Mouse (Mus musculus): Measurements from ENCODE around the gene Pcsk4.

Pcsk4 gene

DNA sequence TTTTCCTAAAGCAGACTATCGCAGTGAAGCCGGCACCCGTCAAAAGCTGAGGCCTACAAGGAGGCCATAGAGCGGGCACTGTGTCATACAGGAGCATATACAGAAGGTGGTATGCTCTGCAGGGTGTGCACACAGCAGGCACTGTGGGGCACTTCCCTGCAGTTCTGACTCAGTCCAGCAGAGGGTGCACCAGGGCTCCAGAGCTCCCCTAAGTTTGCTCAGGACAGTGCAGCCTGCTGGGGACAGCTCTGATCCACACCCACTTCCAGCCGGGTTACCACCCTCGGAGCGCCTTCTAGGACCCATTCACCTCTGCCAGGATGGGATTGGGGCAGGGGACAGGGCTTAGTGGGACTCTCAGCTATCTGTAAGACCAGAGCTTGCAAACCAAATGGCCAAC lies 21.0 kb upstream of the Pcsk4 start:
- in situ Hi-C loops (cut with MboI; ENCODE audit: unreplicated experiment in 2 of 2) = no loop called here

DNA sequence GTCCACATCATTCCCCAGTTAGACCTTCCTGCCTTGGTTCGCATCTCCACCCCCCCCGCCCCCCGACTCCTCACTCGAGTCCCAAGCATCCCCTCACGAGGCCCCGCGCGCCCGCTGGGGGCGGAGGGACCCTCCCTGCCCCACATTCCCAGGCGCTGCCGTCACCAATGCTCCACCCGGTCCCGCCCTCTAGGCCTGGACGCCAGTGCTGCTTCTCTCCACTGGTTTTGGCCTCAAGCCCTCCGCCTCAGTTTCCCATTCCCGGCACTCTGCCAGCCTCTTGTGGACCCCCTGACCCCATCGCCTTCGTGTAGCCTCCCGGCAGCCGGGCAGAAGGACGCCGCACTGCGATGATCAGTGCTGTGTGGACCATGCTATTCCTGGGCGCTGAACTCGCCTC lies 19.7 kb upstream of the Pcsk4 start:
- in situ Hi-C loops (cut with MboI; ENCODE audit: unreplicated experiment in 2 of 2) = loop anchor here (5.0 to 10.0 kb wide), 3 partner anchors 54 to 177 kb away; partner anchors contain the start of genes 1600002K03Rik (in 1 of the 2), Apc2 (in 1 of the 2), Efna2 (in 1 of the 2) and Rps15 (in 1 of the 2)

DNA sequence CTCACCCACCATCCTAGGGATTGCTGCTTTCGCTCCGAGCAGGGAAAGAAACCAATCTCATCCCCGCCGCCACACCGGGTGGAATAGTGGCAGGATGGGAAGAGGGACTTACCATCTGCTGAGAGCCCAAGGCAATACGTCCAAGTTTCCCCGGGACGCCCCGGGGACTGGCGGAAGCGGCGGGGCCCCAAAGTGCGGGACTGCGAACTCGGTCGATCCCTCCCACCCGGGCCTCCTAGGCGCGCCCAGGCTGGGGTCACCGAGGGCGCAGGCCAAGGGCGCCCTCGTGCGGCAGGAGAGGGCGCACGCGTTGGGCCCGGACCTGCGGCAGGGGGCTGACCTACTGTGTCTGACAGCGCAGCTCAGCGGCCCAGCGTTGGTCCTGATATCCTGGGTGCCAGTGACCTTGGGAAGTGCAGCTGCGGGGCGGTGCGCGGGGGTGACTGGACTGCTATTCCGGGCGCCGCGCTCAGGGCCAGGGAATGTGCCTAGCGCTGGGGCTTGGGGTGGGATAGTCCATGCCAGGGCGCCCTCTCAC lies 19.0 kb upstream of the Pcsk4 start, which contains the start of gene Adamtsl5:
Gene Adamtsl5, minus strand, starts transcription at position 169 of the 538 bp plus-strand sequence.
- in situ Hi-C loops (cut with MboI; ENCODE audit: unreplicated experiment in 2 of 2) = loop anchor here (5.0 to 10.0 kb wide), 3 partner anchors 54 to 176 kb away; partner anchors contain the start of genes 1600002K03Rik (in 1 of the 2), Apc2 (in 1 of the 2), Efna2 (in 1 of the 2) and Rps15 (in 1 of the 2)

DNA sequence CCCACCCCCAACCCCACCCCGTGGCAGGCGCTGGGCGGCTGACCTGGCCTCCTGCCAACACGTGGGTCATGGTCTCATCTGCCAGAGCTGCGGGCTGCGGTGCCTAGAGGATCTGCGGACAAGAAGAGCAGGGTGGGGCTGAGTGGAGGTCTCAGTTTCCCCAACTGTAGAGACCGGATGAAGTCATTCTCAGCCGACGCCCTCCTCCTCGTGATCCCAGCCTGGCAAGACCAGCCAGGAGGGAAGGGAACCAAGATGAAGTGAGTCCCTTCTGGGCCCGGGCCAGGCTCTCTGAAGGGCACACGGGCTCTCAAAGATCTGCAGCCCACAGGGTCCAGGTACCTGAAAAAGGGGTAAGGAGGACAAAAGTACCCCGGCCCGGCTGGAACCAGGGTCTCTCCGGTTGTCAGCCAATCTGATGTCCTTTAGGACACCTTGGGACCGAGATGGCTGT lies 18.2 kb upstream of the Pcsk4 start:
- in situ Hi-C loops (cut with MboI; ENCODE audit: unreplicated experiment in 2 of 2) = loop anchor here (5.0 to 10.0 kb wide), 3 partner anchors 53 to 175 kb away; partner anchors contain the start of genes 1600002K03Rik (in 1 of the 2), Apc2 (in 1 of the 2), Efna2 (in 1 of the 2) and Rps15 (in 1 of the 2)

DNA sequence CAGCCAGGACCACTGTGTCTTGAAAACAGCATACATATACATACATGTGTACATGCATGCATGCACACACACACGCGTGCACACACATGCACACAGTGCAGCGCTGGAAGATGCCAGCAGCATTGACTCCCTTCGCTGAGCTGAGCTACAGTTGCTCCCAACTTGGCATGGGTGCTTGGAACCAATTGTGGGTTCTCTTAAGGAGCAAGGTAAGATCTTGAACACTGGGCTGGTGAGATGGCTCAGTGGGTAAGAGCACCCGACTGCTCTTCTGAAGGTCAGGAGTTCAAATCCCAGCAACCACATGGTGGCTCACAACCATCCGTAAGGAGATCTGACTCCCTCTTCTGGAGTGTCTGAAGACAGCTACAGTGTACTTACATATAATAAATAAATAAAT lies 16.6 kb upstream of the Pcsk4 start:
- in situ Hi-C loops (cut with MboI; ENCODE audit: unreplicated experiment in 2 of 2) = loop anchor here (5.0 to 10.0 kb wide), 3 partner anchors 51 to 174 kb away; partner anchors contain the start of genes 1600002K03Rik (in 1 of the 2), Apc2 (in 1 of the 2), Efna2 (in 1 of the 2) and Rps15 (in 1 of the 2)

DNA sequence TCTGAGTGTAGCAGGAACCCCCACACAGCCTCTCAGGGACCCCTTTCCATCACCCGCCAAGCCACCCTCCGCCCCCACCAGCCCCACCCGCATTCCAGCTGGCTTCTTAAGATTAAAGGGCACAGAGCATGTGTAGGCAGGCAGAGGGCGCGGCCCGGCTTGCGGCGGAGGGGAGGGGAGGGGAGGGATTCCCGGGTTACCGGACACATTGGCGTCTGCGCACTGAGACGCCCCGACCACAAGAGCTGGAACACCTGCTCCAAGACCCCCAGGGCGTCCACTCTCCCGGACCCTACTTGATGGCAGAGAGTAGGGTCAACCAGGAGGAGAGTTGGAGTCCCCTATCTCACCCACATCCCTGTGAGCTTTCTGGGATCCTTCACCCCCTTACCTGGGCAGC lies 15.8 kb upstream of the Pcsk4 start:
- in situ Hi-C loops (cut with MboI; ENCODE audit: unreplicated experiment in 2 of 2) = loop anchor here (5.0 to 10.0 kb wide), 3 partner anchors 50 to 173 kb away; partner anchors contain the start of genes 1600002K03Rik (in 1 of the 2), Apc2 (in 1 of the 2), Efna2 (in 1 of the 2) and Rps15 (in 1 of the 2)

DNA sequence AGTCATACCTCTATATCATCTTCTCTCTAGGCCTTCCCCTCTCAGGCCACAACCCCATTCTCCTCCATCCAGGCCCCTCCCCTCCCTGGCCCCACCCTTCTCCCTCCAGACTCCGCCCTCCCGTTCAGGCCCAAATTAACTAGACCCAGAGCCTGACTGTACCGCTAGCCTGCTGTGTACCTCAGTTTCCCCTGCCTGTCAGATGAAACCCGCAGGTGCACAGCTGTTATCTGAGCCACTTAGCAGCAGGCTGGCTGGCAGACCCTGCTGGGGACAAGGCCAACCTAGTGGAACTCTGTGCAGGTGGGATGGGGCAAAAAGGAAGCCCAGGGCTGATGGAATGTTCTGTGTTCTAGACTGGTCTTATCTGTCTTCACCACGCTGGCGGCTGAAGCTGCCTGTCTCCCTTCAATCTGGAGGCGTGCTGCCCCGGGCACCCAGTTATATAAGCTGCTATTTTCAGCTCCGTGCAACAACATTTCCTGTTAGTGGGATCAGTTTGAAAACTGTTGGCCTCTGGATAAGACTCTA lies 14.9 kb upstream of the Pcsk4 start:
- in situ Hi-C loops (cut with MboI; ENCODE audit: unreplicated experiment in 2 of 2) = loop anchor here in 1 of 2 experiments (10.0 kb wide), 1 partner anchor 49 kb away; the partner anchor contains the start of genes Apc2 and Rps15

DNA sequence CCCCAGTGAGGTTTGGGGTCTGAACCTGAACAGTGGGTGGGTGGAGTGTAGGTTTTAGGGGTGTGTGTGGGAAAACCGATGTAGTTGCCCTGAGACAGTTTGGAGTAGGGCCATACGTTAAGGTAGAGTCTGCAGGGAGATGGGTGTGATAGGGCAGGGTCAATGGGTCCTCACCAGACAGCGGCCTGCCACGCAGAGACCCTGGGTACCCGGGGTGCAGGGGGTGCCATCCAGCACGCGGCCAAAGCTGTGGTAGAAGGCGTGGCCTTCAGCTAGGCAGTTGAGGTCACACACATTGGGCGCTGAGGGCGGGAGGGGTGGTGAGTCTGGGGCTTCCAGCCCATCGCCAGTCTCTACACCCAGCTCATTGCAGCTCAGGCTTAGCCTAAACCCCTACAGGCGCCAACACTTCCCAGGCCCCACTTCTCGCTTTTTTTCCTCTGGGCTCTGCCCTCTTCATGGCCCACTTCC lies 14.2 kb upstream of the Pcsk4 start:
- in situ Hi-C loops (cut with MboI; ENCODE audit: unreplicated experiment in 2 of 2) = loop anchor here in 1 of 2 experiments (10.0 kb wide), 1 partner anchor 49 kb away; the partner anchor contains the start of genes Apc2 and Rps15

DNA sequence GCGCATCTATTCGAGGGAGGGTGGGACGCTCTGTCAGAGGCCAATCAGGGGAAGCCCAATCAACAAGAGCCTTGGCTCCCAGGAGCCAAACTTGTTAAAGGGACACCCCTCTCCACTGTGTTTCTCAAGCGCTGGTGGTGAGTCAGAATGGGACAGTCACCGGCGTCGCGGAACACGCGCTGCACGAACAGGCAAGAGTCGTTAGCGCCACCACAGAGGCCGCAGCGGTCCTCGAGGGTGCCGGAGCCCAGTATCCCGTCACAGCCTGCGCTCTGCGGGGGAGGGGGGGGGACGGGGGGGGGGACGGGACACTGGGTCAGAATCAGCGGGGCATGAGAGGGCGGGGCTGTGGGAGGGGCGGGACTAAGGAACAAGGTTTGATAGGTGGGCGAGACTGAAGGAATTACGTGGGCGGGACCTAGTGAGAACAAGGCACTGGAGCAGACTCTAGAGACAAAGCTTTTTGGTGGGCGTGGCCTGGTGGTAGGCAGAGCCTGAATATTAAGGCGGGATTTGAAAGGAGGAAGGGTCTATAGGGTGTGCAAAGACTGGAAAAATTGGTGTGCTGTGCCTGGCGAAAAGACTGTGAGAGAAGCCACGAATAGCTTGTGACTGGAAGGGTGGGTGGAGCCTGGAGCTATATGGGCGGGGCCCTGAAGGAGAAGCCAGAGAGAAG lies 13.6 kb upstream of the Pcsk4 start:
- in situ Hi-C loops (cut with MboI; ENCODE audit: unreplicated experiment in 2 of 2) = loop anchor here in 1 of 2 experiments (10.0 kb wide), 1 partner anchor 48 kb away; the partner anchor contains the start of genes Apc2 and Rps15

DNA sequence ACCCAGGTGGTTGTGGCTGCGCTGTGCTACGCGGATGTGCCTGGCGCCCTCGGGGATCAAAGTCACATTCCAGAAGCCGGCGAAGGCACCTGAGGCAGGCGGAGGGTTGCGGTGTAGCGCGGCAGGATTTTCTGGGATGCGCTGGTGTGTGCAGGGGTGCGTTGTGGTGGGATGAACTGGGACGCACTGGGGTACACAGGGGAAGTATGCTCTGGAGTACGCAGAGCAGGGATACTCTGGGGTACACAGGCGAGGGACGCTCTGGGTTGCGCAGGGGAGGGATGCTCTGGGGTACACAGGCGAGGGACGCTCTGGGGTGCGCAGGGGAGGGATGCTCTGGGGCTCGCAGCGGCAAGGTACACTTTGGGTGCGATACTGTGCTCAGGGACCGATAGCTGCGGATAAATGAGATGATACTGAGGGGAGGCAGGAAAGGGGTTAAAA lies 13.0 kb upstream of the Pcsk4 start:
- in situ Hi-C loops (cut with MboI; ENCODE audit: unreplicated experiment in 2 of 2) = loop anchor here in 1 of 2 experiments (10.0 kb wide), 1 partner anchor 48 kb away; the partner anchor contains the start of genes Apc2 and Rps15

DNA sequence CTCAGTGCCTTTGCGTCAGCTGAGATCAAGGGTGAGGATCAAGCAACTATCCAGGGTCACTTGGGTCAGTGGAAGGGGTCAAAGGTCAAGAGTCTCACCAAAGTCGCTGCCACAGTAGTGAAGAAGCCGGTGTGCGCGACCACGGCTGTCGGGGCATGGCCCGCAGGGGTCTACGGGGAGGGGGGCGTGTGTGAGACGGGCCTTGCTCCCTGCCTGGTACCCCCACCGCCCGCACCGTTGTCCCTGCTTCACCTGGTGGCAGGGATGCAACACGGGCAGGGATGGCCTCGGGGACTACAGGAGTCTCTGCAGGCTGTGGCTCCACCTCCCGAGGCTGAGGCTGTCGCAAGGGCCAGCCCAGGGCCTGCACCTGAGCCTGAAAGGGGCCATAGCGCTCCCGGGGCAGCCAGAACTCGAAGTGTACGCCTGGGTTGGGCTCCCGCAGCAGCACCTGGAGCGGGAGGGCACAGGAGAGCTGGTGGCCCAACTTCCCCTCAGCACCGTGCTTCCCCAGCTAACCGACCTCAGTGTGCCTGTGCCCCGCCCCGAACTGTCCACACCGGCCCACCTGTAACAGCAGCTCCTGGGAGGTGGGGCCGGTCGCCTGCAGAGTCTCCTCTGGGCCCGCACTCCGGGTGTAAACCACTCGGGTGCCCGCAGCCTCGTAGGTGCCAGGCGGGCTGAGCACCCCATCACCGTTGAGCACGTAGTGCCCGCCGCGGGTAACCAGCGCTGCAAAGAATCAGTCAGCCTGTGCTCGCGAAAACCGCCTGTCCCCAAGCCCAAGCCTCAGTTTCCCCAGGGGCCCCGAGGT lies 12.4 kb upstream of the Pcsk4 start:
- in situ Hi-C loops (cut with MboI; ENCODE audit: unreplicated experiment in 2 of 2) = loop anchor here in 1 of 2 experiments (10.0 kb wide), 1 partner anchor 47 kb away; the partner anchor contains the start of genes Apc2 and Rps15

DNA sequence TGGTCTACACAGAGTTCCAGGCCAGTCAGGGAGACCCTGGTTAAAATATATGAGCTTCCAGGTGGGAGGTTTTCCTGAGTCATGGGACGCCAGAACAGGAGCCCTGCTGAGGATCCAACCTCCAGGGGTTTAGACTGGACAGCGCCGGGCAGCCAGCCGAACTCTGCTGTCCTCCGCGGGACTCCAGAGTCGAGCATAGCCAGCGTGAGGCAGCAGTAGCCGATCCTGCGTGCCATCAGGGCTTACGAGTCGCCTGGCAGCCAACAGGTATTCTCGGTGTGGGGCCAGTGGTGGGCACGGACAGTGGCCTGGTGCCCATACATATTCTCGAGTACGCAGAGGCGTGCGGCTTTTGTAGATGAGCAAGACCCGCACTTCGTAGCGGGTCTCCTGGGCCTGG lies 11.7 kb upstream of the Pcsk4 start:
- in situ Hi-C loops (cut with MboI; ENCODE audit: unreplicated experiment in 2 of 2) = loop anchor here in 1 of 2 experiments (10.0 kb wide), 1 partner anchor 46 kb away; the partner anchor contains the start of genes Apc2 and Rps15

DNA sequence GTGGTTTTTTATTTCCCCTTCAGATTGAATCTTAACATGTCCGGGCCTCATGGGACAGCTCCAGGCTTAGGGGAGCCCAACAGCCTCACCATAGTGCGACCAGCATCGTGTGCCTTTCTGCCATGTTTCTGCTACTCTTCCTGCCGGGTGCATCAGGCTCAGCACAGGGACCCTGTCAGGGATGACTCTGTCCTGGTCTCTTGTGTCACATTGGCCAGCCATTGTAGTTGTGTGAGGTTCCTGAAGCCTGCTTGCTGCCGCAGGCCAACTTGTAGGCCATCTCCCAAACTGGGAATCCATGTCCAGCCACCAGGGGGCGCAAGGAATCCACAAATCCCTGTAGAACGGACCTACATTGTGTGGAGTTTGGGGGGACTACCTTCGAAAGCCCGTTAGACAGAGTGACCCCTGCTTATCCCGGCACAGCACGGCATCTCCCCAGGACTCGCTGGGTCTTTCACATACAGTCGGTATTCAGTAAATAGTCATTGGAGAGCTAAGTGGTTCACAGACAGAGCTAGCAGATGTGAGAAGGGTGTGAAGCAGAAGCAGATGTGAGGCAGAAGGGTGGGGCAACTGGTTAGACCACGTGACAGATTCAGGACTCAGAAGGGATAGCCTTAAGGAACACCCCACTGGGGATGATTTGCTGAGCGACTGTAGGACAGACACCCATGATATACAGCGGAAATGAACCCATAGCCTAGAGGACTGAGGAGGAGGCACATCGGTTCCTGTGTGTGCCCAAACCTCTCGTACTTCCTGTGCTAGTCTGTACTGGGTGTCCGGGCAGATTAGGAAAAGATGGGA lies 10.8 kb upstream of the Pcsk4 start:
- in situ Hi-C loops (cut with MboI; ENCODE audit: unreplicated experiment in 2 of 2) = loop anchor here (5.0 to 10.0 kb wide), 2 partner anchors 32 to 45 kb away; partner anchors contain the start of genes Apc2 (in 1 of the 2) and Rps15 (in 1 of the 2)

DNA sequence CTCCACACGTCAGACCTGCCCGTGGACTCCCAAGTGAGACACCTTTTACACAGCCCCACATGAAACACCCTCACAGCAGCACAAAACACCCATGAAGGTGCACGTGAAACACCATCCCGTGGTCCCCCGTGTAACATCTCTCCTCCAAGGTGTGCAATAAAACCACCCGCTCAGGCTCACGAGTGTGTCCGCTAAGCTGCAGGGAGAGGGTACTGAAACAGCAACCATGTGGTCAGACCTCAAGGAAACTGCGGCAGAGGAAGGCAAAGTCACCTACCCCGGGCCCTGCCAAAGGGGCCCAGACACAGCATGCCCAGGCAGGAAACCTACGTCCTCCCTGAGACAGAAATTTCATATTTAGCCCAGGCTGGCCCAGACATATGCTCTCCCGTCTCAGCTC lies 7.0 kb upstream of the Pcsk4 start:
- in situ Hi-C loops (cut with MboI; ENCODE audit: unreplicated experiment in 2 of 2) = loop anchor here in 1 of 2 experiments (5.0 kb wide), 1 partner anchor 36 kb away; no protein-coding TSS in a partner anchor

DNA sequence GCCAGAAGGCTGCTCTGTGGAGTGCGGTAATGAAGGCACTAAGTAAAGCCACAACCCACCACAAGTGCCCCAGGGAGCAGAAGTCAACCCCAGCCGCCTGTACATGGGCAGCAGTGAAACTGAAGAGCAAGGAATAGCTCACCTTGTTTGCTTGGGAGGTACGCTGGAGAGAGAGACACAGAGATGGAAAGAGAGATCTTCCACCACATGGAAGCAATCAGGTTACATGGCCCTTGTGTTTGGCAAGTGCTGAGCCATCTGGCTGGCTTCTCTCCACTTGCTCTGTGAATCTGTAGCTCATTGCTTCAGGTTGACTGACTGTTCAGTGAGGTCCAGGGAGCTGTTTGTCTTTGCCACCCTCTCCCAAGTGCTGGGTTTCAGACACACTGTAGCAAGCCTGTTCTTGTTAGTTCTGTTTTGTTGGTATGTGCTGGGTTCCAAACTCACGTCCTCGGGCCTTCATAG lies 3.3 kb upstream of the Pcsk4 start:
- in situ Hi-C loops (cut with MboI; ENCODE audit: unreplicated experiment in 2 of 2) = no loop called here

DNA sequence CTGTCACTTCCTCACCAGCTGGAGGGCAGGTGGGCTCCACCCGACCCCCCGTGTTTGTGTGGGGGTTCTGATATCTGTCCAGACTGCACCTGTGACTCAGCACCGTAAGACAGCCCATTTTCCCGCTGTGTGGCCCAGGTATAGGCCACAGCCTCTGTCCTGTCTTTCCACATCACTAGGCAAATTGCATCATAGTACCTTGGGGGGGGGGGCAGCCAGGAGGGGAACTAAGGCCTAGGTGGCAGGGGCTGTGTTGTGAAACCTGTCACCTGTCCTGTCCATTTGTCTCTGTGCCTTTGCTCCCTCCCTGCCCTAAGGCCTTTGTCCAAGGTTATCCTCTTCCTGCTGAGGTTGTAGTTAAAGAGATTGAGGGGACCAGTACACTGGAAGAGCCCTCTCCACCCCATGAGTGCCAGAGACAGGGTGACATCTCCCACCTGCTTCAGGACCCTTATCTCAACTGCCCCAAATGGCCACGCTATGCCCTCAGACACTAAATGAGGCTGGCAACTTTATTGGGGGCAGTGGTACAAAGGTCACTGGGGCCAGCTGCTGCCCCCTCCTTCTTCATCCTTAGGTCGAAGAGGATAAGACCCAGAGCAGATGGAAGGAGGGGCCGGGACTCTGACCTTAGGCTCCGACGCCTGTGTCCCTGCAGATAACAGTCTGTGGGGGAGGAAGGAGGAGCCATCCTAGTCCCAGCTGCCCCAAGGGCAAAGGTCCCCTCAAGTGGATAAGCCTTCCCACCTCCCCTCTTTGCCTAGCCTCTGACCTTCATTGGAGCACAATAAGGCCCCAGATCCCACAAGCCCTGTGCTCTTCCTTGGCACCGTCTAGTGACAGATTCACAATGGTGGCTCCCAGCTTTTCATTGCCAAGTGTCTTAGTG lies 2.6 kb upstream of the Pcsk4 start:
- in situ Hi-C loops (cut with MboI; ENCODE audit: unreplicated experiment in 2 of 2) = no loop called here

DNA sequence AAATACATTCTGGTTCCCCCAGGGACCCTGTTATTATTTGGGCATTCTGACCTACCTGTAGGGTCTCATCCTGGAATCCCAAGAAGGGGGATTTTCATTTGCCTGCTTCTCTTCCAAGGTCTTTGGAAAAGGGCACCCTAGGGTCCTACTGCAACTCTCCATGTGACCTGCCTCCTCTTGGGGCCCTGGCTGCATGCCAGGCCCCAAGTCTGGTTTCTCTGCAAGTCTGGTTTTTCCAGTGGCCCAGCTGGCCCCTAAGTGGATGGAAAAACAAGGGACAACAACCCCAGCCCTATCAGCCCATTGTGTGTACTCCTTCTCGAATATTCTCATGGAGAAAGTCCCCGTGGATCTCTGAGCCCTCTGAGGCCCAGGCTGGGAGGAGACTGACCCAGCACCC lies 1.6 kb upstream of the Pcsk4 start:
- in situ Hi-C loops (cut with MboI; ENCODE audit: unreplicated experiment in 2 of 2) = no loop called here
